Mouse (Mus musculus): ENCODE measurements around the gene Med21.

The Med21 gene

GRCm38 (mm10) chr6:146642276-146643183, at the start of gene Med21, which contains the start of gene Tm7sf3:
Med21 (plus strand) TSS chr6:146642547.
Tm7sf3 (minus strand) TSS chr6:146642824.
- peak; percentile 93 for DNase-seq (ENCODE audit: extremely low read depth, low read depth)

GRCm38 (mm10) chr6:146602601-146603000, 39.7 kb upstream of the Med21 start:
- no peak for DNase-seq (ENCODE audit: extremely low read depth, low read depth)

DNA sequence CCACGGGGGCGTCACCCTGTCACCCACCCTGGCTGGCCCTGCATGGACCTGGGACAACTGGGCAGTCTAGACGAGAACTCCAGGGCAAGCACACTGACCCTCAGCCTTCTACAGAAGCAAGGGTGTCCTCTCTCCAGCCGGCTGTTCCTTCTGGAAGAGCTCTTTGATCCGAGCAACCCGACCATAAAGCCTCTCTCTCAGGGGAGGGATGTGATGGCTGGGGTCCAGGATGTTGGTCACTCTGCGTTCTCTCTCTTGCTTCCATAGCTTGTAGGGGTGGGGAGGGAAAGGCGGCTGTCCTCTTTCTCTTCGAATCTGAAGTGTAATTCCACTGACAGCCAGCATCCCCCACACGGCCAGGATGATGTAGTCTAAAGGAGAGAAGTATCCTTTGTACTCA, 38.7 kb upstream of the Med21 start:
- DNase-seq (ENCODE audit: extremely low read depth, low read depth): no peak

GRCm38 (mm10) chr6:146611385-146611784, 31.0 kb upstream of the Med21 start:
- DNase-seq (ENCODE audit: extremely low read depth, low read depth): no peak

DNA sequence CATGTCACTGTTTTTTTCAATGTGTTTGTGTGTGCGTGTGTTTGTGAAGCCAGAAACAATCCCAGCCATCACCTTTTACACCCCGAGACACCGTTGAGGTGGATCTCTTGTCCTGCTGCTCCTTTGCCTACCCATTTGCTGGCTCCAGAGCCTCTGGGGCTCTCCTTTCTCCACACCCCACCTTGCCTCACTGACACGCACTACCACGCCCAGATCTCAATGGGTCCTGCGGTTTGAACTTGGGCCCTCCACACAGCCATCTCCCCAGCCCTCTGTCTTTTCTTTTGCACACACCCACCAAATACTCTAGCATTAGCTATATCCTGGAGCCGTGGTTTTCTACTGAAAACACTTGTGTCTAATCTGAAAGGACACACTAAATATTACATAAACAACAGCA, 30.4 kb upstream of the Med21 start:
- no peak for DNase-seq (ENCODE audit: extremely low read depth, low read depth)

GRCm38 (mm10) chr6:146612736-146613135, 29.6 kb upstream of the Med21 start:
- DNase-seq (ENCODE audit: extremely low read depth, low read depth): no peak

- DNase-seq (ENCODE audit: extremely low read depth, low read depth): no peak
These were observed 28.4 kb upstream of the Med21 start for GRCm38 (mm10) chr6:146613907-146614306.

- no peak for DNase-seq (ENCODE audit: extremely low read depth, low read depth)
These were observed 27.8 kb upstream of the Med21 start for GRCm38 (mm10) chr6:146614541-146614940.

- DNase-seq (ENCODE audit: extremely low read depth, low read depth): no peak
These were observed 26.5 kb upstream of the Med21 start for GRCm38 (mm10) chr6:146615891-146616290.

GRCm38 (mm10) chr6:146616670-146617069, 25.7 kb upstream of the Med21 start:
- DNase-seq (ENCODE audit: extremely low read depth, low read depth): no peak

DNA sequence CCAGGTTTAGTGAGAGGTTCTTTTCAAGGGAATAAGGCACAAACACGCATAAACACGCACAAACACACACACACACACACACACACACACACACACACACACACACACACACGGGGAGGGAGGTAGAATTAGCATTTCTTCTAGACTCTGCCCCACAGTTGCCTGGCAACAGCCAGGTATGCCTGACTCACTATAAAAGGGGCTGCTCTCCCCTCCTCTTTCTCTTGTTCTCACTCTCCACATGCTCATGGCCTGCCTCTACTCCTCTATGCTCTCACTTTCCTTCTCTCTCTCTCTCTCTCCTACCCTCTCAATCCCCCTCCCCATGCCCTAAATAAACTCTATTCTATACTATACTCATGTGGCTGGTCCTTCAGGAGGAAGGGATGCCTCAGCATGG, 14.2 kb upstream of the Med21 start:
- no peak for DNase-seq (ENCODE audit: extremely low read depth, low read depth)

DNA sequence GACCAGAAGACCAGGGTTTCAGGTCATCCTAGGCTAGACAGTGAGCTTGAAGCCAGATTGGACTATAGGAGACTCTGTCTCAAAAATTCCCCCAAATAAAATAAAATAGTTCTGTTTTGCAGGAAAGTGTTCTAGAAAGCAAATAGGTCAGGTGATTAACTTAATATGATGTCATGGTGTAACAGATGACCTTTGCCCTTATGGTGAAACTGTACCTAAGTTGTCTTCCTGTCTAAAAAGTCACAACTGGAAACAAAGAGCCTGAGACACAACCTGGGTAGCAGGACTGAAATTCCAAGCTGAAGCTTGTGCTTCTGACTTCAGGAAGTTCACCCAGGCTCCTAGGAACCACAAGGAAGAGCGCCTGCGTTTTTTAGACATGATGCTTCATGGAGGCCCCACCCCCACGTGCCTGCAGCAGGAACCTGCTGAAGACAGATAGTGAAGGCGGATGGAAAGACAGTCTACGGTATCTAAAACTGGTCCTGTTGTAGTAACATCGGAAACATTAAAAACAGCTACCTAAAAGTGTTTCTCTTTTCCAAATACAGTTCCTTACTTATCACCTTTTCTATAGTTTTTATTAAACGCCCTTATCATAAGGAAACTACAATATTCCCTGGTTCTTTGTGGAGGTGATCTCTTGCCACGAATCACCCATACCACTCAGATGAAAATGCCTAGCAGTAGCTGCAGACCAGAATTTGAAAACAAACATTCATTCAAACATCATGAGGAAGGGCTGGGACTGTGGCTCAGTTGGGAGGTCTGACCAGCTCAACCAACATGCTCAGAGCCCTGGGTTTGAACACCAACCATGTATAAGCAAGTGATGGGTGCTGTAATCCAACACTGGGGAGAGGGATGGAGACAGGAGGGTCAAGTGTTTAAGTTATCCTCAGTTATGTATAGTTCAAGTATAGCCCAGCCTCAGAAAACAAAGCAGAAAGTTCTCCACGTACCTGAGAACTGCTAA, 12.3 kb upstream of the Med21 start:
- DNase-seq (ENCODE audit: extremely low read depth, low read depth): peak; percentile 69

GRCm38 (mm10) chr6:146630961-146631360, 11.4 kb upstream of the Med21 start:
- DNase-seq (ENCODE audit: extremely low read depth, low read depth): no peak

DNA sequence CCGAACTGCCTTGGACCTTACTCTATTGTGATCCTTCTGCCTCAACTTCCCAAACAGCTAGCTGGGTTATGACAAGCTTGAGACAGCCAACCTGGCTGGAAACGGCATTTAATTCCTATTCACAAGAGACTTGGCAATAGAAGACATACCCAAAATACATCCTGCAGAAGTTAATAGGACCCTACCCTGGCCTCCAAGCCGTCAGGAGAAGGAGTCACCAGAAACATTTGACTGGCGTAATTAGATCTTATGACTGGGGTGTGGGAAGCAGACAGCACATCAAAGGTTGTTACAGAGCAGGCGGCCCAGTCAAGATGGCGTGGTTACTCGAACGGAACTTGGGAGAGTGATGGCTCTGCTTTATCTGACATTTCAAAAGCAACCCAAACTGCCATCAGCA, 10.5 kb upstream of the Med21 start:
- DNase-seq (ENCODE audit: extremely low read depth, low read depth): no peak

DNA sequence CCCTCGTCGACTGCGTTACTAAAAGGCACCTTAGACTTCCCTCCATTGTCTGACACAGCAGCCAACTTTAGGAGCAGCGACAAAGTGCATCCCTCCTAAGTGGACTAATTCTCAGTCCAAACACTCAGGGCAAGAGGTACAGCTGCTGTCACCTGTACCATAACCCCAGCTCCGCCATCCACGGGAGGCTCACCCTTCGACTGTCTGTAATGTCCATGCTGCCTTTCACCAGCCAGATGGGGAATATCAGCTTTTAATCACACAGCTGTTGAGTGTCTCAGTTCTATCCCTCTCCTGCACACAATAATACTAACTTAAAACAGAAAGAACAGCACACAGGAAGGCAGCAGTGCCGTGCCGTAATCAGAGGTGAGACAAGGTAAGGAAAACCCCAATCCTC, 9.9 kb upstream of the Med21 start:
- no peak for DNase-seq (ENCODE audit: extremely low read depth, low read depth)

GRCm38 (mm10) chr6:146633097-146633496, 9.2 kb upstream of the Med21 start:
- DNase-seq (ENCODE audit: extremely low read depth, low read depth): no peak

DNA sequence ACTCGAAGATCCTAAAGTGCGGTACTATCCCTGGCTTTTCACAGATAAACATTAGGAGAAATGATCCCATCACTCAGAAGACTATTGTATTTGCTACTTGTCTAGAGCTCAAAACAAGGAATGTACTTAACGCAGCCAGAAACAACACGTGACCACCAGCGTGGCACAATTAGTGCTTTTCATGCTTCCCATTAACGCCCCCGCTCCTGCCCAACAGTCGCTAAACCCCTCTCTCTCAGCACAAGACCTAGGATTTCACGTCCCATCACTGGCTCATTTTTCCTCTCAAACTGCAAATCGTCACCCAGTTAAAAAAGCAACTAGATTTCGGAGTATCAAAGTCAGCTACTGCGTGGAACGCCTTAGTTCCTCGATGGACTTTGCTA, 8.7 kb upstream of the Med21 start:
- no peak for DNase-seq (ENCODE audit: extremely low read depth, low read depth)

DNA sequence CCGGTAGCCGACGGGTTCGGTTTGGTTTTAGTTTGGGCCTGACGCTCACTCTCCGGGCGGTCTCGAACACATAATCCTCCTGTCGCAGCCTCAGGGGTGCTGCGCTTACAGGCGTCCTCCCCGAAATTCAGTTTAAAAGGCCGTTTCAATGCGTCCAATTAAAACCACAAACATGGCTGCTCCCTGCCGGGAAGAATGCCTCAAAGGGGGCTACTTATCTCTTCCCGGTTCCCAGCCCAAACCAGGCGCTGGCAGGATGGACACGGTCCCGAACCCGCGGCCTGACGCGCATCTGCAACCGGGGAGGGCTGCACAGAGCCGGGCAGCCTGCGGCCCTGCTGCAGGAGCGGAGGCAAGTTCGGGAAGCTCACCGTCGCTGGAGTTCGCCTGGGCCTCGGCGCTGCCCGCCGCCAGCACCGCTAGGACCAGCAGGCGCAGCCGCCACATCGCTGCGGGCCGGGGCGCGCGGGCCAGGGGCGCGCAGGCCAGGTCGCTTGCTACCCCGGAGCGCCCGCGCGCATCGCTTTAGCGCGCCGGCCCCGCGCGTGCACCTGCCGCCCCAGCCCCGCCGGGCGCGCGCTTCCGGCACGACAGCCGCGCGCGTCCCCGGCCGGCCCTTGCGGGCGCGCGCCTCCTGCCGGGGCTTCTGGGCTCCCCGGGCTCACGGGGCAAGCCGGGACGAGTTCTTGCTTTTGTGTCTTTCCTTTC, 8.2 kb upstream of the Med21 start:
- no peak for DNase-seq (ENCODE audit: extremely low read depth, low read depth)

DNA sequence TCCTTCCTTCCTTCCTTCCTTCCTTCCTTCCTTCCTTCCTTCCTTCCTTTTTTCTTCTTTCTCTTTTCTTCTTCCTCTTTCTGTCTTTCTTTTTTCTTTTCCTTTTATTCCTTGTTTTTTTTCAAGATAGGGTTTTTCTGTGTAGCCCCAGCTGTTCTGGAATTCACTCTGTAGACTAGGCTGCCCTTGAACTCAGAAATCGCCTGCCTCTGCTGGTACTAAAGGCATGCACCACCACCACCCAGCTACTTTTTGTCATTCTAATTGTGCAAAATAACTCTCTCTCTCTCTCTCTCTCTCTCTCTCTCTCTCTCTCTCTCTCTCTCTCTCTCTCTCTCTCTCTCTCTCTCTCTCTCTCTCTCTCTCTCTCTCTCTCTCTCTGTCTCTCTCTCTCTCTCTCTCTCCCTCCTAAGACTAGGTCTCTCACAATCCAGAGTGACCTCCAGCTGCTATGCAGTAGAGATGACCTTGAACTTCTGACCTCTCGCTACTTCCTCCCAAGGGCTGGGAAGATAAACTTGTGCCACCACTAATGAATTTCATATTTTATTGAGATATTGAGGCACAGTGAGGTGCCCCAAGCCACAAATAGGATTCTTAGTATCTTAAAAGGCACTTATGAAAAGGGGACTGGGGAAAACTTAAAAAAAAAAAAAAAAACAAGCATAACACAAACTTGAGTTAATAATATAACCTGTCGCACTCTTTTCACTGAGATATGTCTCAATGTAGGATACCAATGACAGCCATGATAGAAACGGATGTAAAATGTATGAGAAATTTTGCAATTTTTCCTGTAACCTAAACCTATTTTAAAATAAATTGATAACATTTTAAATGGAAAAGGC, 7.4 kb upstream of the Med21 start:
- DNase-seq (ENCODE audit: extremely low read depth, low read depth): no peak

DNA sequence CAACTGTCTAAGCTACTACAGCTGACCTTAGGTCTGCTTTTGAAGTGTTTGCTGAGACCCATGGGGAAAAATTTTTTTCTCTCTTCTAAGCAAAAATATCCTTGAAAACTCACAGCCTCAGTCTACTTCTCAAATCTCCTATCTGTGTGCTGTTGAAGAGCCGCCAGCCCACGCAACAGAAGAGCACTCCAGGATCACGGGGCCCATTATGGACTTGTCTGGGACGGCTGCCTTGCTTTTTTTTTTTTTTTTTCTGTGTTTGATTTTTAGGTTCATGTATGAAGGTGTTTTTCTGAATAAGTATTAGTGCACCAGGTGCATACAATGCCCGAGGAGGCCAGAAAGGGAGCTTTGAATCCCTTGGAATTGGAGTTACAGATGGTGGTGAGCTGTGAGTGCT, 5.9 kb upstream of the Med21 start:
- no peak for DNase-seq (ENCODE audit: extremely low read depth, low read depth)

All from MEL-GATA-1-ER (cell line).